Mouse (Mus musculus) heart, embryonic 14.5 days (tissue): Measurements from ENCODE around the gene Map10. TPM values are rescaled to one million over a fixed set of nuclear protein-coding genes. Genes with fewer than 3 reads are reported as not detected.

Experiments used
- ATAC-seq: fragments of 200-750 bp; cut with Nextera tagmentation; 2 replicates; pipeline ENCODE4 v1.8.0; 2017; ENCODE audit warnings: low read depth, moderate TSS enrichment; ENCODE audit not compliant: insufficient number of reproducible peaks, insufficient read depth, low FRiP score
- H3K27ac ChIP-seq, 2 experiments: fragments of 200-500 bp in 1 of 2; fragments of 300-500 bp in 1 of 2; sonication (generic) in 1 of 2; replicated peaks in 1 of 2; 2 replicates each; pipeline ENCODE4 v1.5.1; 2012 to 2014; ENCODE audit warnings: low read depth in 2 of 2, low read length in 2 of 2, control low read depth in 1 of 2, mild to moderate bottlenecking in 1 of 2, mixed read lengths in 1 of 2; ENCODE audit not compliant: control insufficient read depth in 1 of 2, insufficient read depth in 1 of 2
- H3K27me3 ChIP-seq: fragments of 300-500 bp; sonication (generic); 2 replicates; pipeline ENCODE4 v1.6.1; 2014; ENCODE audit warnings: mild to moderate bottlenecking, low read length, control low read depth; ENCODE audit not compliant: control insufficient read depth, insufficient read depth
- H3K36me3 ChIP-seq: fragments of 300-500 bp; sonication (generic); 2 replicates; pipeline ENCODE4 v1.6.1; 2014; ENCODE audit warnings: mild to moderate bottlenecking, control low read depth, low read length, mixed read lengths; ENCODE audit not compliant: control insufficient read depth, insufficient read depth
- H3K4me1 ChIP-seq, 2 experiments: fragments of 200-500 bp in 1 of 2; fragments of 300-500 bp in 1 of 2; sonication (generic) in 1 of 2; 2 replicates each; pipeline ENCODE4 v1.6.1; 2012 to 2014; ENCODE audit warnings: low read length in 2 of 2, control low read depth in 1 of 2, mixed read lengths in 1 of 2; ENCODE audit not compliant: control insufficient read depth in 2 of 2, insufficient read depth in 2 of 2
- H3K4me2 ChIP-seq: fragments of 300-500 bp; sonication (generic); 2 replicates; pipeline ENCODE4 v1.6.1; 2014; ENCODE audit warnings: mild to moderate bottlenecking, low read length
- H3K4me3 ChIP-seq, 2 experiments: fragments of 200-500 bp in 1 of 2; fragments of 300-500 bp in 1 of 2; sonication (generic) in 1 of 2; 2 replicates each; pipeline ENCODE4 v1.5.1; 2012 to 2014; ENCODE audit warnings: low read length in 2 of 2, mild to moderate bottlenecking in 2 of 2, control low read depth in 1 of 2, low read depth in 1 of 2, moderate library complexity in 1 of 2; ENCODE audit not compliant: control insufficient read depth in 1 of 2, insufficient read depth in 1 of 2
- H3K9ac ChIP-seq: fragments of 300-500 bp; sonication (generic); 2 replicates; pipeline ENCODE4 v1.6.1; 2014; ENCODE audit warnings: mild to moderate bottlenecking, low read length
- H3K9me3 ChIP-seq: fragments of 300-500 bp; sonication (generic); 2 replicates; pipeline ENCODE4 v1.6.1; 2016; ENCODE audit warnings: low read length, control low read depth; ENCODE audit not compliant: control insufficient read depth
- WGBS: fragments of 180-500 bp; shearing (Covaris S2); extraction: QIAGEN DNeasy Blood & Tissue Kit; methylation state at CpG from one replicate; pipeline ENCODE4 v1.1.7; 2014; 5-methylcytosine and 5-hydroxymethylcytosine counted together
- polyA plus RNA-seq: library from polyadenylated mRNA; unstranded; fragments of >200 nt; fragmentation: Nextera tagmentation; extraction: Ambion mirVana; gene quantifications from 2 replicates; pipeline ENCODE4 v1.2.1, GENCODE M21; 2014

The Map10 gene
- polyA plus RNA-seq, 1 experiment from 2014 or later = 7.8 TPM

DNA sequence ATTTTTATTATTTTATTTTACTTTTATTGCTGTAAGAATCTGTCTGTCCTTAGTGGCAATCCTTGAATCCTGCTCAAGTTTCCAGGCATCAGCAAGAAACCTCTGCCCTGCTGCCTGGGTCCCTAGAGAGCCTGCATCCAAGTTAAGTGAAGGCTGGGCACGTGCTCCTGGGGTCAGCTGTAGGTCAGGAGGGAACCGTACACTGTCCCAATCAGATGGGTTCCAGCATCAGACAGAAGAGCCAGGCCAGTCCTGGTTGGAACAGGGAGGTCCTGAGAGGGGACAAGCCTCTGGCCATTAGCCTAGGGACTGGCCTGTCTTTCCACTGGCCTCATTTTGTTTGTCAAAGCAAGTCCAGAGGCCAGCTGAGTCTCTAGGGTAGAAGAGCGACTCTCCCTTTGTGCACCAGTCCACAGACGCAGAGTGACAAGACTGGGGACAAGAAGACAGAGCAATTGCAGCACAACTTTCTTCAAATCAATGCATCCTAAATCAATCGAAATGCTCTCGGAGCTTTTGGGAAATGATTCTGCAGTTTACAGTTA lies 15.7 kb downstream of the Map10 start:
- Histone ChIP-seq H3K4me3 (no peak overlapping the region), H3K9me3 (no peaks in the 10 kb centered on the region), H3K27me3 (no peaks in the 10 kb centered on the region), H3K27ac (no peak overlapping the region), H3K4me1 (peaks cover 11 to 16% of the 10 kb centered on the region in 2 experiments), H3K9ac (no peak overlapping the region), H3K36me3 (no peaks in the 10 kb centered on the region), H3K4me2 (no peak overlapping the region)
- 54% methylated on average over 6 of the region's 6 CpGs for WGBS
- no peak for ATAC-seq

DNA sequence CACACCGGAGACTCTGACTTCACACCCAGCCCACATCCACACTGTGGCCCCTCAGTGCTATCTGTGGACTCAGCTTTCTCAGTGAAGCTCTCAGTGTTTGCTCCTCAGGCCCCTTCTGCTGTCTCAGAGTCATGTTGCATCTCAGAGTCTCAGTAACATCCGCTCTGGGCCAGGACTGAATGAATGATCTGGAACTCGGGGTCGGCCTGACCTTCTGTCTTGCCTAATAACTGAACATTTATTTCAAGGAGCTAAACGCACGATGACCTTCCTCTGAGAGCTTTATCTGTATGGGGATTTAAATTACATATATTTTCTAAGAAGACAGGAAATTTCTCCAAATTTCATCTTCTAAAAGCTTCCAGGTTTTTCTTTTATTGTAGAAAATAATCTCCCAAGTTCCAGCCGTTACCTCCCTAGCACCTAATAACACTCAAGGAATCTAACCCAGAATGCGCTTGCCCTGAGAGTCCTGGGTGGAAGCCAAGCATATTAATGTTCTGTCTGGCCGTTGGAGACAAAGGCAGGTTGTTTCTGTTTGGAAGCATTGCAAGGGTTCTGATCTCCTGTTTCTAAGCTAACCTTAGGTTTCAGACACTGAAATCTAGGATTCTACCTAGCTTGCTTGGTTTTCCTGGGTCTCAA lies 16.7 kb downstream of the Map10 start:
- no peak for ATAC-seq
- Histone ChIP-seq H3K9ac (no peak overlapping the region), H3K36me3 (no peaks in the 10 kb centered on the region), H3K4me2 (no peak overlapping the region), H3K9me3 (no peaks in the 10 kb centered on the region), H3K27ac (peak overlapping the region; percentile 36 to 38; a peak in 2 of 4 replicates), H3K4me3 (no peak overlapping the region), H3K4me1 (peaks cover 16 to 19% of the 10 kb centered on the region in 2 experiments), H3K27me3 (no peaks in the 10 kb centered on the region)
- WGBS = 55% methylated on average over 9 of the region's 9 CpGs

DNA sequence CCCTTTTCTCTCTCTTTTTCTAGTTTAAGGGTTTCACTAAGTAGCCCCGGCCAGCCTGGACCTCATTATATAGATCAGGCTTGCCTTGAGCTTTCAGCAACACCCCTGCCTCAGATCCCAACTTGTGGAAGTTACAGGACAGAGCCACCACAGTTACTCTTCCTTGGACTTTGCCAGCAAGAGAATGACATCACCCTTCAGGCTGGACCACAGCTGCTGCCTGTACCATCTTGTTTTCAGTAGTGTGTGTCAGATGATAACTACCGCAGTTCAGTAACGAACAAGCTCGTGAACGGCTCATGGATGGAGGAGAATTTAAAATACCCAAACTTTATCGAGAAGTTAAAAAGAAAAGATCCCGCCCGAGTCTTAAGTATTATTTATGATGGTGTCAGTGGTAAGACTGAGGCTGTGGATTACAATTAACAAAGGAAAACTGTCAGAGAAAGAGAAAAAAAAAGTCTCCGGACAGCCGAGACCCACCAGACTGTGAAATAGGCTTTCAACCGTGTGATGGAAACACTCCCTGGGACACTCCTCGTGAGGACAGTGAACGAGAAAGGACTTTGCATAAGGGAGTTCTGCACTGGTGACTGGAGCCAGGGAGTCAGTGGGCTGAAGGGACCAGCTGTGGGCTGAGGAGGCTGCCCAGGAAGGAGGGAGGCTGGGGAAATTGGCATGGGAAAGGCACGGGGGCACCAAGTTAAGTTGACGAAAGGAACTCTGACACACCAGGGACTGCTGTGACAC lies 20.7 kb downstream of the Map10 start:
- Histone ChIP-seq H3K4me1 (peaks cover 13 to 16% of the 10 kb centered on the region in 2 experiments), H3K9ac (no peak overlapping the region), H3K4me2 (no peak overlapping the region), H3K36me3 (no peaks in the 10 kb centered on the region), H3K4me3 (no peak overlapping the region), H3K9me3 (no peaks in the 10 kb centered on the region), H3K27ac (no peak overlapping the region), H3K27me3 (no peaks in the 10 kb centered on the region)
- no peak for ATAC-seq
- 71% methylated on average over 15 of the region's 15 CpGs for WGBS

DNA sequence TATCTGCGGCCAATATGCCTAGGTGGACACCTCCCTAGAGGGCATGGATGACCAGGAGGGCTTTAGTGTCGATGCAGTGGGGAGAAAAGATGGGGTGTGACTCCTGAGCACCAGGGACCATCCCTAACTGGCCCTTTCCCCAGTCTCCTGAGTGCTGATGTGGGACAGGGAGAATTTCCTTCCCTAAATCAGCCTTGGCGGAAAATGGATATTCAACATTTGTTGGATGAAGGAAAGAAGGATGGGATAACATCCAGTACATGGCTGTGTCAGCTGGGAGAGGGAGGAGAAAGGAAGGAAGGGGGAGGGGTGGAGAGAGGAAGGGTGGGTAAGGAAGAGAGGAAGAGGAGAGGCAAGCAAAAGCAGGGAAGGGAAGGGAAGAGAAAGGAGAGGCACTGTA lies 21.3 kb downstream of the Map10 start:
- Histone ChIP-seq H3K4me1 (peaks cover 8 to 11% of the 10 kb centered on the region in 2 experiments), H3K36me3 (no peaks in the 10 kb centered on the region), H3K9me3 (no peaks in the 10 kb centered on the region), H3K27me3 (no peaks in the 10 kb centered on the region), H3K4me2 (no peak overlapping the region), H3K9ac (no peak overlapping the region), H3K27ac (no peak overlapping the region), H3K4me3 (no peak overlapping the region)
- no peak for ATAC-seq
- WGBS = 84% methylated on average over 3 of the region's 3 CpGs

DNA sequence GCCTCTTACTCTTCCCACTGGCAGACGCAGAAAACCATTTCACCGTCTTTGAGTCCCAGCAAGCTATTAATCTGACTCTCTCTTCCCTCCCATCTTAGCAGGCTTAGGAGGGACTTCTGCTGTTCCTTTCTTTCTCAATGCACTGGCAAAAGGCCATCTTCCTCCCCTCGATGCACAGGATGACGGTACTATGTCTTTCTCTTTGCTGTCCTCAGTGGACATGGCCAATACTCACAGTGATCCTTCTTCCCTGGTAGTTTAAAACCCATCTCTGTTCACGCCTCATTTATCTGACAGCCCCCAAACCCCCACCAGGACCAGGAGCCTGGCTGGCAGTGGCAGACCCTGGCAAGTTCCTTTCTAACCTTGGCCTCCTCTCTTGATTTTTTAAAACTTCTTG lies 22.8 kb downstream of the Map10 start:
- H3K27ac ChIP-seq = no peak overlapping the region
- H3K4me3 ChIP-seq = no peak overlapping the region
- H3K9ac ChIP-seq = no peak overlapping the region
- no peaks in the 10 kb centered on the region for H3K27me3 ChIP-seq
- ATAC-seq = no peak
- 53% methylated on average over 5 of the region's 5 CpGs for WGBS
- no peaks in the 10 kb centered on the region for H3K36me3 ChIP-seq
- no peak overlapping the region for H3K4me2 ChIP-seq
- H3K9me3 ChIP-seq = no peaks in the 10 kb centered on the region
- peaks cover 0 to 8% of the 10 kb centered on the region in 2 experiments; a peak in 3 of 4 replicates for H3K4me1 ChIP-seq

DNA sequence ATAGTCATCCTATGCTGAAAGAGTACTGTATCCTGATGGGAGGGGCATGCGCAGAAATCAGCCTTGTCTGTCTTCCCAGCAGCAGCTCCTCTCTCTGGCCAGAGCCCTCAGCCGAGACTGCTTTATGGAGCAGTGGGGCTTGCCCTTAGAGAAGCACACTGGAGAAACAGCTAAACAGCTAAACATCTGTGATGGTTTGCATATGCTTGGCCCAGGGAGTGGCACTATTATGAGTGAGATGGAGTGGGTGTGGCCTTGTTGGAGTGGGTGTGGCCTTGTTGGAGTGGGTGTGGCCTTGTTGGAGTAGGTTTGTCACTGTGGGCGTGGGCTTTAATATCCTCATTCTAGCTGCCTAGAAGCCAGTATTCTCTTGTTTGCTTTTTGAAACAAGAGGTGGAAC lies 23.6 kb downstream of the Map10 start:
- Histone ChIP-seq H3K27me3 (no peaks in the 10 kb centered on the region), H3K36me3 (no peaks in the 10 kb centered on the region), H3K27ac (no peak overlapping the region), H3K4me2 (no peak overlapping the region), H3K9me3 (peaks cover 5% of the 10 kb centered on the region; the same call in 1 of the 2 replicates), H3K4me1 (peaks cover 0 to 8% of the 10 kb centered on the region in 2 experiments; a peak in 3 of 4 replicates), H3K9ac (no peak overlapping the region), H3K4me3 (no peak overlapping the region)
- 86% methylated on average over 3 of the region's 3 CpGs for WGBS
- no peak for ATAC-seq

DNA sequence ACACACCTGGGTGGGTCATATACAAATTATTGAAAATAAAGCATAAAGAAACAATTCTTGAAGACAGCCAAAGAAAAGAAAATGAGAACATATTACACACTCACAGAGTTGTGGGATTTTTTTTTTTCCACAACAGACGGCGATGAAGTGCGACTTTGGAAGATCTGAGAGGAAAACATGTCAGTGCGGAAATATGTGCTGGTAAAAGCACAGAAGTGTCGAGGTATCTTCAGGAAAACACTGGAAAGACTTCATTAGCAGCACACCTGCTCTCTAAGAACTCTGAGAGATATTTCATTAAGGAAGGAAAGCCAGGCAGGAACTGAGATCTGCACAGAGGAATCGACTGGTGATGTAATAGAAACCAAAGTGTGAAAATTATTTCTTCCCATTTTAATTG lies 26.3 kb downstream of the Map10 start:
- Histone ChIP-seq H3K27ac (no peak overlapping the region), H3K4me1 (peaks cover 0 to 3% of the 10 kb centered on the region in 2 experiments; a peak in 1 of 4 replicates), H3K9me3 (peaks cover 11% of the 10 kb centered on the region; the same call in 1 of the 2 replicates), H3K27me3 (no peaks in the 10 kb centered on the region), H3K4me2 (no peak overlapping the region), H3K9ac (no peak overlapping the region), H3K36me3 (no peaks in the 10 kb centered on the region), H3K4me3 (no peak overlapping the region)
- no peak for ATAC-seq
- 79% methylated on average over 6 of the region's 6 CpGs for WGBS
